Mouse (Mus musculus): Measurements from ENCODE around the gene Kcnj14. TPM values are rescaled to one million over a fixed set of nuclear protein-coding genes. Genes with fewer than 3 reads are reported as not detected.

Gene Kcnj14
- total RNA-seq (2012; rRNA removed) (0.39 and 0.46 TPM in 2 replicates), polyA plus RNA-seq (2012; ENCODE audit: insufficient read depth in 1 of 2, insufficient read length in 2 of 2, low read depth in 1 of 2, low replicate concordance in 2 of 2, missing spikeins in 1 of 2) (1 to 10 TPM in 1 of 2 experiments, not detected in 1; 1.3 TPM)

GRCm38 (mm10) chr7:45824598-45824997, at the start of gene Kcnj14:
Kcnj14 (minus strand) TSS chr7:45824782.
- no peak for TF ChIP-seq E2F4 (IDR thresholded peaks at IDR 0.05; ENCODE audit: borderline replicate concordance, low read depth, low read length)
- TF ChIP-seq SMC3 (IDR thresholded peaks at IDR 0.05; ENCODE audit: low read depth, low read length) = no peak
- no peak for TF ChIP-seq CTCF (IDR thresholded peaks at IDR 0.05 in 2 of 3, conservative IDR thresholded peaks at IDR 0.05 in 1 of 3; ENCODE audit: control insufficient read depth in 1 of 3, insufficient read depth in 1 of 3, low read depth in 2 of 3, low read length in 3 of 3, poor library complexity in 1 of 3, severe bottlenecking in 1 of 3)
- no peak for TF ChIP-seq GABPA (IDR thresholded peaks at IDR 0.05; ENCODE audit: low read depth, low read length)
- TF ChIP-seq MXI1 (IDR thresholded peaks at IDR 0.05; ENCODE audit: low read depth, low read length) = no peak
- TF ChIP-seq CHD2 (IDR thresholded peaks at IDR 0.05; ENCODE audit: low read length) = no peak
- no peak for TF ChIP-seq NELFE (IDR thresholded peaks at IDR 0.05; ENCODE audit: low read depth, low read length)
- no peak for TF ChIP-seq UBTF (IDR thresholded peaks at IDR 0.05; ENCODE audit: borderline replicate concordance, insufficient read depth, low read depth, low read length)
- TF ChIP-seq EP300 (IDR thresholded peaks at IDR 0.05; ENCODE audit: low read depth in 1 of 2, low read length in 2 of 2) = no peak
- TF ChIP-seq POLR2A (IDR thresholded peaks at IDR 0.05; ENCODE audit: control insufficient read depth in 1 of 2, insufficient read depth in 1 of 2, low read depth in 1 of 2, low read length in 2 of 2, poor library complexity in 1 of 2) = no peak
- TF ChIP-seq HCFC1 (IDR thresholded peaks at IDR 0.05; ENCODE audit: low read depth, low read length) = no peak
- TF ChIP-seq ZMIZ1 (IDR thresholded peaks at IDR 0.05; ENCODE audit: low read depth, low read length) = no peak
- TF ChIP-seq NRF1 (IDR thresholded peaks at IDR 0.05; ENCODE audit: insufficient read depth, low read depth, low read length, poor library complexity, severe bottlenecking) = no peak
- TF ChIP-seq KAT2A (conservative IDR thresholded peaks at IDR 0.05; ENCODE audit: low read depth, low read length) = no peak
- TF ChIP-seq RCOR1 (IDR thresholded peaks at IDR 0.05; ENCODE audit: low read depth, low read length) = no peak
- TF ChIP-seq MEF2A (IDR thresholded peaks at IDR 0.05; ENCODE audit: extremely low read depth, insufficient replicate concordance, low read depth, low read length, poor library complexity, severe bottlenecking) = no peak
- TF ChIP-seq USF1 (IDR thresholded peaks at IDR 0.05; ENCODE audit: low read depth, low read length) = no peak
- TF ChIP-seq JUND (IDR thresholded peaks at IDR 0.05; ENCODE audit: low read depth, low read length) = no peak
- no peak for TF ChIP-seq MAX (IDR thresholded peaks at IDR 0.05; ENCODE audit: low read length)
- DNase-seq (ENCODE audit: low read depth, low spot score) = no peak
- H3K9ac ChIP-seq (ENCODE audit: control insufficient read depth, low read depth, low read length, poor library complexity, severe bottlenecking) = no peak within 1 kb of the TSS
- H3K9me3 ChIP-seq (replicated peaks; ENCODE audit: insufficient read depth, low read length) = no peaks in the 10 kb centered on the region
- no peaks in the 10 kb centered on the region for H3K27me3 ChIP-seq (ENCODE audit: control insufficient read depth in 1 of 2, insufficient read depth in 2 of 2, low read length in 2 of 2)
- peaks cover 12% of the 10 kb centered on the region for H3K79me2 ChIP-seq (ENCODE audit: control insufficient read depth, insufficient read depth, low read length, poor library complexity)
- no peak within 1 kb of the TSS for H3K27ac ChIP-seq (ENCODE audit: control insufficient read depth, low read depth, low read length)
- peaks cover 6 to 8% of the 10 kb centered on the region in 2 experiments for H3K36me3 ChIP-seq (ENCODE audit: control insufficient read depth in 1 of 2, insufficient read depth in 2 of 2, low read length in 2 of 2)
- no peak within 1 kb of the TSS for H3K4me3 ChIP-seq (ENCODE audit: control insufficient read depth in 1 of 2, insufficient read depth in 1 of 2, low read depth in 2 of 2, low read length in 2 of 2)
- peaks cover 0 to 3% of the 10 kb centered on the region in 2 experiments; a peak in 2 of 4 replicates for H3K4me1 ChIP-seq (ENCODE audit: control insufficient read depth in 1 of 2, insufficient read depth in 2 of 2, low read length in 2 of 2)
